Mouse (Mus musculus): ENCODE data around the gene Pcp4l1.

- TF ChIP-seq RAD21 (IDR thresholded peaks at IDR 0.05; ENCODE audit: low read depth, low read length) (no peak), TCF12 (IDR thresholded peaks at IDR 0.05; ENCODE audit: low read depth, low read length) (no peak), KAT2A (conservative IDR thresholded peaks at IDR 0.05; ENCODE audit: low read depth, low read length) (no peak), CTCF (IDR thresholded peaks at IDR 0.05 in 2 of 3, conservative IDR thresholded peaks at IDR 0.05 in 1 of 3; ENCODE audit: control insufficient read depth in 1 of 3, insufficient read depth in 1 of 3, low read depth in 2 of 3, low read length in 3 of 3, poor library complexity in 1 of 3, severe bottlenecking in 1 of 3) (no peak), EP300 (IDR thresholded peaks at IDR 0.05; ENCODE audit: low read depth in 1 of 2, low read length in 2 of 2) (no peak)
Measured at GRCm38 (mm10) chr1:171189046-171189445, 7.0 kb downstream of the Pcp4l1 start.

Data from MEL (cell line).